Mouse (Mus musculus): Measurements from ENCODE around the gene Zfp354a.

DNA sequence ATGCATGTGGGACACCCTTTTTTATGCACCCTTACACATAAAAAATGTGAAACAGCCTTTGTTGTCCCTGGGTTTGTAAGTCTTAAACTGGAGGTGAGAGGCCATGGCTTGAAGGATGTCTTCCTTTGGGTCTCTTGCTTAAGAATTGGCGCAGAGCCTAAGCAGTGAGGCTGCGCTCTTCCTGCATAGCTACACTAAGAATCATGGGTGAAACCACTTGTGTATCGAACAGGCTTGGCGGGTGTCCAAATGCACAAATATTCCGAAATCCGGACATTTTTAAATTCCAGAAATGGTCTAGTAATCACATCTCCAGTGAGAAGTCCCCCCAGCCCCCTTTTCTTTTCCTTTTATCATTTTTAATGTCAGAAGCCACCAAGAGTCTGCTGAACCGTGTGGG is 4.2 kb downstream of the Zfp354a start:
- TF ChIP-seq CTCF (IDR thresholded peaks at IDR 0.05; ENCODE audit: low read depth, low read length) = no peak
- TF ChIP-seq POLR2A (IDR thresholded peaks at IDR 0.05; ENCODE audit: insufficient read depth, low read length) = no peak

All from ES-Bruce4 (cell line).